Mouse (Mus musculus): Measurements from ENCODE around the gene Tpsg1.

Tpsg1 gene

GRCm38 (mm10) chr17:25408302-25408999, 39.4 kb downstream of the Tpsg1 start:
- DNase-seq = no peak

DNA sequence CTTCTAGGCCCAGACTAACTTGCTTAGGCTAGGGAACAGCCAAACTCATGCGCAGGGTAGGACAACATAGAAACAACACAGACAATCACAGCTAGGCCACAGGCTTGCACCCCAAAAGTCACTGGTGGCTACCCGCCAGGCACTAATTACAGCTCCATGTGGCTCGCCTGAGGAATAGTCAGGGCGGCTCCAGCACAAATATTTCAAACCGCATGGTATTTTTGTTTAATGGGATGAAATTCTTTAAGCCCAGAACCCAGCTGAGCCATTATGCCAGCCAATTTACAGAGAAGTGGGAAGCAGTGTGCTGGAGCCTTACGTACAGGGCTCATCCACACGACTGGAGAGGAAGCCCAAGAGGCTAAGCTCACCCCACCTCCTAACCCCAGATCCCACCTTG, 40.5 kb downstream of the Tpsg1 start:
- DNase-seq = no peak

DNA sequence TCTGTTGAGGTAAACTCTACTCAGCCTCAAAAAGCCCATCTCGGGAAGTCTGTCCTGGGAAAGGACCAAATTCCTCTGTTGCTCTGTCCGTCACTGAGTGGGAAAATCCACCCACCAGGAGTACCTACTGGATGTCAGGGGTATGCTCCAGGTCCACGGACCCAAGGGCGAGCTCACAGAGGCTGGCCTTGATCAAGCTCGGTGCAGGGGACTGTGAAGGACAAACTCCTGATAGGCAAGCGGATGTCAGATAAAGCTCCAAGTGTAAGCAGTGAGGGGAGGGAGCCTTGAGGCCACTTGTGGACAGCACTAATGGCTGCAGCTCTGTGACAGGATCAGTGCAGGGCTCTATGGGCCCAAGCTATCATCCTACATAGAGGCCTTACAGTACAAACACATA, 41.1 kb downstream of the Tpsg1 start:
- DNase-seq = no peak

- DNase-seq = no peak
Measured at GRCm38 (mm10) chr17:25410786-25411185, 41.7 kb downstream of the Tpsg1 start.

GRCm38 (mm10) chr17:25411251-25411650, 42.2 kb downstream of the Tpsg1 start:
- DNase-seq = no peak

GRCm38 (mm10) chr17:25414209-25414608, 45.1 kb downstream of the Tpsg1 start:
- DNase-seq = no peak

DNA sequence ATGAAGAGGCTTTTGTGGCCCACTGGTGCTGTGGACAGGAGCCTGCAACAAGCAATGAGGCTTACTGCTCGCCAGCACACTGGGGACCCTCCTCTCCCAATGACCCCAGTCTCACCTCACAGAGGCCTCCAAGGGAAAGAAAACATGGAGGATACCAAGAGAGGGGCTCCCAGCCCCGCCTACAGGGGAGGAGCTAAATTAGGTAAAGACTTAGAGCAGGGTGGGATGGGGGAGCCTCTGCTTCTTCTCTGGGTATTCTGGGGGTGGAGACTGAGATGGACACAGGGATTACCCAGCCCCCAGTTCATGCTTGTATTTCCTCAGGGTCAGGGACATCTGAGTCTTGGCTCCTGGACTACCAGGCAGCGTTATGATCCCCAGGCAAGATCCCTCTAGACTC, 45.8 kb downstream of the Tpsg1 start:
- DNase-seq = no peak

DNA sequence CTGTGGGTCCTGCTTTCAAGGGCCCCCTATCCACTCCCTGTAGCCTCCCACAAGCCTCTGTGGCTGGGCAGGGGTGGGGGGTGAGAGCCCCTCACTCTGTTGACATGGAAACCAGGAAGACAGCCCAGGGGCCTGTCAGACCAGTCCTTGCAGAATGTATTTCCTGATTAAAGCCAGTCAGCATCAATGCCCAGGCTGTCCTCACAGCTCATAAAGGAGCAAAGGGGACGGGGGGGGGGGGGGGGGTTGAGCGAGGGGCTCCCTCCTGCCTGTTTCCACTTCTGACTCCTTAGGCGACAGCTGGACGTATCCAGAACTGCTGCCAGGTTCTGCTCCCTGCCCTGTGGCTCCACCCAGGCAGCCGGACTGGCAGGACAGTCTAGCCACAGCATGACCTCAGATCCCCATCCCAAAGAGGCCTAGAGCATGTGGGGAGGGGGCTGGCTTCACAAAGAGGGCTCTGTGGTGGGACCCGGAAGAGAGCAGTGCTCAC, 46.4 kb downstream of the Tpsg1 start:
- no peak for DNase-seq

GRCm38 (mm10) chr17:25416219-25416618, 47.1 kb downstream of the Tpsg1 start:
- no peak for DNase-seq

GRCm38 (mm10) chr17:25417990-25418389, 48.9 kb downstream of the Tpsg1 start:
- no peak for DNase-seq

DNA sequence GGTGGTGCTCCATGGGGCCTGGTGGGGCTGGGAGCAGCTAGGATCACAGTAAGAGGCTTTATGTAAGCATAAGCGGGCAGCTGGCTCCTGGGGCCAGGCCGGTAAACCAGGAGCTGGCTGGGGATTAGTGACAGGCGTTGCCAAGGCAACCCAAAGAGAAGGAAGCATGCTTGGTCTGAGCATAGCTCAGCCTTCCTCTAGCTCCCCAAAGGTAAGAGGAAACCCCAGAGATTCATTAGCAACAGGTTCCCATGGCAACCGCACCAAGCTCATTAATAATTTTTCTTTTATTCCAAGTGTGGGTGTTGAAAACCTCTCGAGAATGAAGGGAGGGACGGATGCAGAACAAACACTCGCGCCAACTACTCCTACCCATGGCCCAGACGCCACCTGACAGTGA, 49.9 kb downstream of the Tpsg1 start:
- DNase-seq = no peak

DNA sequence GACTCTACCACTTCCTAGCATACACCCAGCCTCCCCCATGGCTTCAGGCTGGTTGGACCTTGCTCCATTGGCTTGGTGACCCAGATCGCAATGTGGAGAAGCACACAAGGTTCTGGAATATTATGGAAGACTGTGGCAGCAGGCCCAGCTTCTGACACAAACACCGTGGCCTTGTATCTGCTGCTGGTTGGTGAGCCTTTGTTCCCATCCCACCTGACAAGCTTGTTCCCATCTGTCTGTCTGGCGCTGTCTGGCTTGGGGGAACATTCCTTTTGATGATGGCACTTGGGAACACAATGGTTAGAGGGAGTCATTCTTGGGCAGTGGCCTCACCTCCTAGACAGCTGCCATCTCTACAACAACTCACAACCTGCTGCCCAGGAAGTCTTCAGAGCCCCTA, 51.9 kb downstream of the Tpsg1 start:
- DNase-seq = no peak

Measured in spleen, adult 18-20 months (tissue).